Mouse (Mus musculus) embryo, embryonic 11 days (tissue): ENCODE measurements around the gene Ceacam15.

Experiments
- DNase-seq: peaks from one replicate; pipeline ENCODE4 v3.0.0-alpha.2; 2015

Gene Ceacam15

GRCm38 (mm10) chr7:16629598-16630296 lies 45.8 kb downstream of the Ceacam15 start:
- peak; percentile 74 for DNase-seq

- DNase-seq, result peak; percentile 87
Measured at GRCm38 (mm10) chr7:16628096-16628771, 47.3 kb downstream of the Ceacam15 start.

GRCm38 (mm10) chr7:16623687-16624086 lies 51.8 kb downstream of the Ceacam15 start:
- DNase-seq, result no peak

- peak; percentile 46 for DNase-seq
Measured at GRCm38 (mm10) chr7:16623131-16623530, 52.4 kb downstream of the Ceacam15 start.
